Mouse (Mus musculus): ENCODE measurements around the gene Lmna. TPM values are rescaled to one million over a fixed set of nuclear protein-coding genes. Genes with fewer than 3 reads are reported as not detected.

Gene Lmna
- 100 to 1,000 TPM; 106 to 137 TPM for total RNA-seq (2021)
- long read RNA-seq, experiment 1, transcript Lmna-201 (12 exons, 3,156 nt) = major isoform, 158 of 309 reads
- long read RNA-seq, experiment 1, transcript Lmna-203 (10 exons, 2,021 nt) = minor isoform, 131 of 309 reads
- long read RNA-seq, experiment 1, partial matches to known transcripts = 11 of 309 reads
- long read RNA-seq, experiment 1, other reads (novel, unspliced or antisense) = 8 of 309 reads
- long read RNA-seq, experiment 2, transcript Lmna-207 (2 exons, 543 nt) = minor isoform, 7 of 370 reads
- long read RNA-seq, experiment 2, transcript Lmna-203 (10 exons, 2,021 nt) = major isoform, 154 of 370 reads
- long read RNA-seq, experiment 2, transcript Lmna-201 (12 exons, 3,156 nt) = minor isoform, 136 of 370 reads
- long read RNA-seq, experiment 2, partial matches to known transcripts = 50 of 370 reads
- long read RNA-seq, experiment 2, other reads (novel, unspliced or antisense) = 23 of 370 reads

DNA sequence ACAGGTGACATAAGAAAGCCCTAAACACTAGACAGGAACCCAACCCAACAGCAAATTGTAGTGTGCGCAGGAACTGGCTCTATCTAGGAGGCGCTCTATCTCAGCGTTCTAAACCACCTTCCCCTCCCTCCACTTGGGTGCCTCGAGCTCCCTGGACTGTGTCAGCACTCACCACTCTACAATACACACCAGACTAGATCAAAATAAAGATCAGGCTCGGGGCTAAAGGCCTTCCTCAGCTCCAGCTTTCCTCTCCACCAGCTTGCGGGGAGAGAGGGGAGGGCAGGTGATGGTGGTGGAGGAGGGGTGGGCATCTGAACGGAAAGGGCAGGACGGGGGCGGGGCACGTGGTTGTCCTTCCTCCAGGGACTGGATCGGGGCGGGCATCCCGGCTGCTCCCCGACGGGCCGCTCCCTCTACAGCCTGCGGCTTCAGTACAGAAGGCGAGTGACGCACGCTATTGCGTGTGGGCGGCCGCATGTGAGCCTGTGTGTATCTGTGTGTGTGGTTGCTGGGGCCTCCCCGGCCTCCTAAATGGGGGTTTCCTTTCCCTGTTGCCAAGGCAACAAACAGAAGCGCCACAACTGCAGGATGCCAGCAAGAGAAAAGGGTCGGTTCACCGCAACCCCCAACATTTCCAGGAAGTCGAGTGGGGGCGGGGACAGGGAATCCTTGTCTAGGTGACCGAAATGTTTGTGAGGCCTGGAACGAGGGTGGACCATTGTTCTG is at the start of gene Lmna:
Gene Lmna, minus strand, starts transcription at position 265 of the 729 bp plus-strand sequence.
- DNase-seq (ENCODE audit: low spot score in 2 of 2) = peak; percentile 89 to 91

DNA sequence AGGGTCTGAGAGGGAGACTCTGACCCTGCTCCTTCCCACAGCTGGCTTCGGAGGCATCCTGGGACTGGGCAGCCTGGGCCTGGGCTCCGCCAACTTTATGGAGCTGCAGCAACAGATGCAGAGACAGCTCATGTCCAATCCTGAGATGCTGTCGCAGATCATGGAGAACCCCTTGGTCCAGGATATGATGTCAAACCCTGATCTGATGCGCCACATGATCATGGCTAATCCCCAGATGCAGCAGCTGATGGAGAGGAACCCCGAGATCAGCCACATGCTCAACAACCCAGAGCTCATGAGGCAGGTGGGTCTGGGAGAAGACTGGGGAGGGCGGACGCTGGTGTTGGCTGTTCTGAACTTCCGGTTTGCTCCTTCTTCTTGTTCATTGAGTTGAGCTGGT is 46.9 kb upstream of the Lmna start:
- peak in 1 of 2 experiments; percentile 17 for DNase-seq (ENCODE audit: low spot score in 2 of 2)

DNA sequence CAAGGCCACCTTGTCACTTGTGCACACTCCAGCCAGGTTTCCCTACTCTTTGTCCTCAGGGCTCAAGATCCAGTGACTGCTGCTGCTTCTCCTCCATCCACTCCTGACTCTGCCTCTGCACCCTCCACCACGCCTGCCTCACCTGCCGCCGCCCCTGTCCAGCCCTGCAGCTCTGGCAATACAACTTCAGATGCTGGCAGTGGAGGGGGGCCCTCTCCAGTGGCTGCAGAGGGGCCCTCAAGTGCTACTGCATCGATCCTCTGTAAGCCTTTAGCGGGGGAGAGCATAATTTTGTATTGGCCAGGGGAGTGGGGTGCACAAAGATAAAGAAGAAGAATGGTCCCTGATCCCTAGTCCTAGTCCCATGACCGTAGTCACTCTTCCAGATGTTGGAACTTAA is 46.0 kb upstream of the Lmna start:
- peak in 1 of 2 experiments; percentile 21 for DNase-seq (ENCODE audit: low spot score in 2 of 2)

DNA sequence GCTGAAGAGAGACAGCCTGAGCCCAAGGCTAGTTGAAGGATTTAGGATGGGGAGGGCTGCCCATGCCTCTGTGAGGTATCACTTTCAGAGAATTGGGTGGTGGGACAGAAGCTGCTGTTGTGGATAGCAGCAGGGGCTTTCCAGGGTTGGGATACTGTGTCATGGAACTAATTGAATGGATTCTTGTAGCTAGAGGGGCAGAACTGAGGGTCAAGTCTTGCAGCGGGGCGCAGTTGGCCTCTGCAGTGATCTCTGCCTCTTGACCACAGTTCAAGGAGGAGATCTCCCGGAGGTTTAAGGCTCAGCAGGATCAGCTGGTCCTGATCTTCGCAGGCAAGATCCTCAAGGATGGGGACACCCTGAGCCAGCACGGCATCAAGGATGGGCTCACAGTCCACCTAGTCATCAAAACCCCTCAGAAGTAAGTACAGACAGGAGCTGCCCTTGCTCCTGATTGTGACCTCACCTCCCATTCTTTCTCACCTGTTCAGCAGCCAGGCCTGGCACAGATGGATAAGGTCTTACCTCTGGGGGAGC is 45.4 kb upstream of the Lmna start:
- no peak for DNase-seq (ENCODE audit: low spot score in 2 of 2)

DNA sequence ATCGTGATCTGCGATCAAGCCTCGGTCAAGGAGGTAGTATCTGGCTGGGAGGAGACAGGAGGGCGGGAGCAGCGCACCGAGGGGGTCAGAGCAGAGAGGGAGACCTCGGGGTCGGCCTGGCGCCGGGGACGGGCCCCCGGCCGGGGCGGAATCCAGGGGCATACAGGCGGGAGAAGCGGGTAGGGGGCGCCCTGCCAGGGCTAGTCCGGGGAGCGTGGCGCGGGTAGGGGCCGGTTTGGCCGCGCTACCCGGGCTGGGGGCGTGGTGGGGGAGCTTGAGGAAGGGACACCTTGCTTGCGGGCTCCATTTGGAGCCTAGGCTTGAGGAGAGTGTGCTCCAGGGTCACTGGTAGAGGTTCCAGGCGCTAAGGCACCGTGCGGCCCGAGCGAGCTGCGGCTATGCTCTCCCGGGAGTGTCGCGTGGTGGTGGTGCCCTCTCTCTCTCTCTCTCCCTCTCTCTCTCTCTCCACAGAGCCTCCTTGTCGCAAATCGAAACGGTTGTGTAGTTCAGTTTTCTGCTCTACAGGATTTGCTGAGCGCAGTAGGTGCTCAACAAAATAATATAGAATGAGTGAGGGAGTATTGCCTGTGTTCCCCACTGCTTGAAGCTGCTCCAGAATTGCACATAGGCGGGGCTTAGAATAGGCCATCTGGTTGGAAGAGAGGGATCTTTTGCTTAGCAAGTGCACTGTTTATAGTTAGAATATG is 44.3 kb upstream of the Lmna start:
- DNase-seq (ENCODE audit: low spot score in 2 of 2) = no peak

DNA sequence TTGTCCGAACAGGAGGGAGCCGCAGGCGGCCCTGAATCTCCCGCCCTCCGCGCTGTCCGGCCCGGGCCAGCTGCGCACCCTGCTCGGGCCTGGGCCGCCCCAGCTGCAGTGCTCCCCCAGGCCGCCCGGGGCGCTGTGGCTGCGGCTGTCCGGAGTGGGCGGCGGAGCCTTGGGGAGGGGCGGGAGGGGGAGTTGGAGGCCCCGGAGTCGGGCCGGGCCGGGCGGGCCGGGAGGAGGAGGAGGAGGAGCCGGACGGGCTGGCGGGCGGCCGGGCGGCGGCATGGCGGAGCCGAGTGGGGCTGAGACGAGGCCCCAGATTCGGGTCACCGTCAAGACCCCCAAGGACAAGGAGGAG is 43.7 kb upstream of the Lmna start, which contains the start of gene Ubqln4:
Gene Ubqln4, plus strand, starts transcription at position 234 of the 355 bp plus-strand sequence.
- DNase-seq (ENCODE audit: low spot score in 2 of 2) = peak; percentile 96 to 98

DNA sequence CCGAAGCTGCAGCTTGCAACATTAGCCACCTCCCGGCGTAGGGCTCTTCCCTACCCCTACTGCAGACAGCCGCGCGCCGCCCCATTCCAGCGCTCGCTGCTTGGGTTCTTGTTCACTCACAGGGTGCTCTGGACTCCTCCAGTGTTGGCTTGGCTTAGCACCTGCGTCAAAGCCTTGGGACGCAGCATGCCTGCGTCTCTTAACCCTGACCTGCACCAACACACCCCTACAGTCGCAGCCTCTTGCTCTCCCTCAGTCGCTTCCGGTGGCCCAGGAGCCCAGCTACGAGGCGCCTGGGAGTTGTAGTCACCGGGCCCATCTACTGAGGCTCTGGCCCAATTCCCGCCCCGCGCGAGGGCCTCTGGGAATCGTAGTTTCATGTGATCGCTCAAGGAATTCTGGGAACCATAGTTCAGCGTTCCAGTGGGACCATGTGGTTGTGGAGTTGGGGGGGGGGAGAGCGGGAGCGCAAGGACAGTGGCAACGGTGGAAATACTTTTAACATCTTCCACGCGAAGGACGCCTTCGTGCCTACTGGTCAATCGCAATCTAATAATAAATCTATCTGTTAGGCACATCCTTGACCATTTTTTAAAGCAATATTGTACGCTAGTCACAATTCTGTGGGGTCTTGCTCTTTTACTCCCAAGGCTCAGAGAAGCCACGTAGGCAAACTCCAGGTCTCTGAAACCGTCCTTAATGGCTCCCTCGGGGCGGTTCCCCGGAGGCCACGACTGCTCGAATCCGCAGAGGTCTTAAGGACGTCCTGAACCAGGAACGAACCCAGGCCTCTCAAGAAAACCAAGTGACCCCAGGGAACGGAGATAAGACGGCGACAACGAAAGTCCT is 43.1 kb upstream of the Lmna start, which contains the start of gene Lamtor2:
Gene Lamtor2, minus strand, starts transcription at position 399 of the 849 bp plus-strand sequence.
- DNase-seq (ENCODE audit: low spot score in 2 of 2) = peak; percentile 90 to 91

DNA sequence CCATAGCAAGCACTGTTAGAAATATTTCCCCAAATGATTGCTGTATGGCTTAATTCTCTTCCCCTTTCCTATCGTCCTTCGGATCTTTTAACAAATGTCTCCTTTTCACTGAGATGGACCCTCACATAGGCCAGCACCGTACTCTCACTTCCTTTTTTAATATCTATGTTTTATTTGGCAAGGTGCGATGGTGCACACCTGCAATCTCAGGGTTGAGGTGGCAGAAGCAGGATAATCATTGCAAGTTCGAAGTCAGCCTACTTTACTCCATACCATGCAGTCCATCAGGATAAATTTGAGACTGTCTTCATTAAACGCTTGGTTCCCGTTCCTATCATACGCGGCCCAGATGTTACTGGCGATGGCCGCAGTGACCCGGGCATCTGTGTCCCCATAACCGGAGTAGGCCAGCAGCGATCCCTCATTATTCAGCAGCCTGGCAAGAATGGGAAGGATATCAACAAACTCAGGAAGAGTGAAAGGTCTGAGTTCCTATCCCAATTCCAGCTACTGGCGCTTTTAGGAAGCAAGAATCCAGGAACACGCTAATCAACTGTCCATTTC is 42.4 kb upstream of the Lmna start:
- no peak for DNase-seq (ENCODE audit: low spot score in 2 of 2)

DNA sequence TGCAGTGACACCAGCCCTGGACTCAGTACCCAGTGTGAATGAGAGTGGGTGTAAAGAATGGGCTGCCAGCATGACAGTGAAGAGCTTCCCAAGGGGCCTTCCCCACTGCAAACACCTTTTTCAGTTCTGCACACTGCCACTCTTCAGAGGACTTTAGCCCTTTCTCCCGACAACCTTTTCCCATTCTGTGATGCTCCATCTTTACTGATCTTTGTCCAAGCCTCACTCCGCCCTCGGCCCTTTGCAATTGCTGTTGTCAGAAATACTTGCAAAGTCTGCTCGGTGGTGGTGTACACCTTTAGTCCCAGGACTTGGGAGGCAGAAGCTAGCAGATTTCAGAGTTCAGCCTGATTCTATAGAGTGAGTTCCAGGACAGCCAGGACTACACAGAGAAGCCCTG is 41.8 kb upstream of the Lmna start:
- no peak for DNase-seq (ENCODE audit: low spot score in 2 of 2)

DNA sequence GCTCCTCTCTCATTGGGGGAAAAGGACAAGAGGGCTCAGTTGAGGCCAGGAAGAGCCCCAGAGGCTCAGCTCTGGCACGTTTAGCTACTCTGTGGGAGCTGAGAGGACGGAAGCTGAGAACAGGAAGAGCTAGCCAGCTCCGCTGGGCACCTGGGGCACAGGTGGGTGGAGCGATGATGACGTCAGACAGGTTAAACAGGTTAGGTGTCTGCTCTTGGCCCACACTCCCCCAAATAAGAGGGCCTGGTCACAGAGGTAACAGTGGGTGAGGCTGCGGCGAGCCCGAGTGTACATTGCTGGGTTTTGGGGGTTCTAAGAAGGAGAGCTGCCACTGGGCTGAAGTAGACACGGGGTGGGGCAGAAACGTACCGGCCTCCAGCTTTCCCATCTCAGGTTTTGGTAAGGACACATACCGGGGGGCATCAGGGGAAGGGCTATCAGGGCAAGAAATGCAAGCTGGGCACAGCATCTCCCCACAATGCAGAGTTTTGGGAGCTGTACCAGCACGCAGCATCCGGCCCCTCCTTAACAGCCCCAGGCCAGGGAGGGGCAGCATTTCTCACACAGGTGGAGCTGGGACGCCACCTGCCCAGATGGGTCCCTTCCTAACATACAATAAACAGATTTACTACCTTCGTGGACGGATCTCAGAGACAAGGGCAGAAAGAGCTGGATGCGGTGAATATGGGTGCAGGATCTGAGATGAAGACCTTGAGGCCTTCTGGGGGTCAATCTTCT is 38.6 kb upstream of the Lmna start, which contains the start of gene Rab25:
Gene Rab25, minus strand, starts transcription at position 121 of the 738 bp plus-strand sequence.
- DNase-seq (ENCODE audit: low spot score in 2 of 2) = no peak

DNA sequence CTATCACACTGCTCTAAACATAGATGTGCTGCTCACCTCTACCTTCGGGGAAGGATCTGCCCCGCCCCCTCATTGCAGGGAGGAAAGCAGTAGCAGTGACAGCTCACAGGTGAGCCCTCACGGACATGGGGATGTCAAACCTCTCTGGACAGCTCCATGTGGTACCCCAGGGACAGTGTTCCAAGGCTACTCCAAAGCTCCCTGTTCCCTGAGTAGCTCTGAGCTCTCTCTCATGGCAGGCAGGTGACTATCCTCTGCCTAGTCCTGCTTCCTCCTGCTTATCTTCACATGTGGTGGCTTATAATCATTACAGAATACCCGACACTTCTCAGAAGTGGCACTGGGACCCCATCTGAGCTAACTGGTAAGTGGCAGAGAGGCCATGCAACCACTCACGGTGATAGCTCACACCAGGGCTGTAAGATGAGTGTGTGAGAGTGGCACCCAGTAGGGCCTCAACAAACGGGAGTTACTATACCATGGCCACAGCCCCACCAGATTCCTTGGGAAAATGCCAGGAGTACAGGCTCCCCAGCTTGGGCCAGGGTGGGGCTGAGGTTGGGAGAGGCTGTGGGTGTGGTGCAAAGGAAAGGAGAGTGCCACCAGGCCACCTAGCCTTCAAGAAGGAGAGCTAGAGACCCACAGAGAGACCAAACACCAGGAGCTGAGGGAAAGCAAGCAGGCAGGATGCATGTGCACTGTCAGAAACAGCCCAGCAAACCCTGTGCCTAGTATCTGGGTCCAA is 37.1 kb upstream of the Lmna start:
- no peak for DNase-seq (ENCODE audit: low spot score in 2 of 2)

DNA sequence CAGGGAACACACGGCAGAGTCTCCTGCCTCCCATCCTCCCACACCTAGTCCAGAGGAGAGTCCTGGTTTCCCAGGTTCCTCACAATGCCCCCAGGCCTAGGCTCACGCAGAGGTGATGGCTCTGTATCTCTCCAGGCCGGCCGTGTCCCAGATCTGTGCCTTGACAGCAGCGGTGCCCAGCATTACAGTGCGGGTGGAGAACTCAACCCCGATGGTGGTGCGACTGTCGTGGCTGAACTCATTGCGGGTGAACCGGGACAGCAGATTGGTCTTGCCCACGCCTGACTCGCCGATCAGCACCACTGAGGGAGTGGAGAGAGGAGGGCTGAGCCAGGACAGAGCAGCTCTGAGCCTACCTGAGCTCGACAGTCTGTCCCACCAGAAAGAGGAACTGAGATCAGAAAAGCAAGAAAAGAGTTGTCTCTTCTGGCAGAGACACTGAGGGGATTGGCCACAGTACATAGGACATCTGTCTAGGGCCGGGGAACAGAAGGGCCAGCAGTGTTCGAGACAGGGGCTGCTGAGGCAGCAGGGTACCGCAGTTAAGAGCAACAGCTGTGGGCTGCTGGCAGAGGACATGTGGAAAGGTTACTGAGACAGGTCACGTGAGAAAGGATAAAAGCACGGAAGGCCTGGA is 35.3 kb upstream of the Lmna start:
- no peak for DNase-seq (ENCODE audit: low spot score in 2 of 2)

DNA sequence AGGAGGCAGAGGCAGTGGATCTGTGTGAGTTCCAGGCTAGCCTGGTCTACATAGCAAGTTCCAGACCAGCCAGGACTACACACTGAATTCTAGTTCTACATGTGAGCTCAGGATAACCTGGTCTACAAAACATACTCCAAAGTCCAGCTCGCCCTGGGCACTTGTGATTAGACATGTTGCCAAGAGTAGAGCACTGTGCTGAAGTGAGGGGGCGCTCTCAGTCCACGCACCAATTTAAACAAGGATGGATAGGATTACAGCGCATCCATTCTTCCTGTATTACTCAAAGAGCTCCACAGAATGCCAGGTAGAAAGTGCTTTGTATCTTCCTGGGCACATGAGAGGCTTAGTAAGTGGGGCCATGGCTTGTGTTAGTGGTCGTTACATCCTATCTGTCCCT is 34.8 kb upstream of the Lmna start:
- no peak for DNase-seq (ENCODE audit: low spot score in 2 of 2)

DNA sequence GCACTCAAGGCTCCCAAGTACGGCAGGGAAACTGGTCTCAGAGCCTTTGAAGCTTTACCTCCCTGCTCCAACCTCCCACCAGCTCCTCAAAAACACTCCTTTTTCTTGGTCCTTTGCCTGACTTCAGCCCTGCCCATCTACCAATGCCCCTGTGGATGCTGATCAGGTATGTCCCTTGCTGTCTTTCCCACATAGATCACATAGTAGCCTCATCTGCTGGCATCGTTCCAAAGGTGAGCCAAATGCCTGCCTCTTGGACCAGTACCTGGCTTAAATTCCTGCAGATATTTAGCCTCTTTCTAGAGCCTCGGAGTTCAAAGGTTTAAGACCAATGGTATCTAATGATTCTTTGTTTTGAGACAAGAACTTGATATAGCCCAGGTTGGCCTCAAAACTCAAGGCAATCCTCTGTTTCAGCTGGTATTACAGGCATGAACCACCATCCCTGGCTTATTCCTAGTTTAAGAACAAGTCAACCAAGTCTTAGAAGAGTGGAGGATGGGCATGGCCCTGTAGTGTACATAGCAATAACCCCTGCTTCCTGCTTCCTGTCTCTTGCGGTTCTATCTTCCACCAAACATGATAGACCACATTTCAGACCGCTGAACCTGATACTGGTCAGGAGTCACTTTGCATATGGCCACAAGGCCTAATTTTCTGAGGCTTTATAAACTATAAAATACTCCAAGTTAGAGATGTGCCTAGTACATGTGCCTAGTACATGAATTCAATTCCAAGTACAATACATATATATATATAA is 34.1 kb upstream of the Lmna start:
- no peak for DNase-seq (ENCODE audit: low spot score in 2 of 2)

DNA sequence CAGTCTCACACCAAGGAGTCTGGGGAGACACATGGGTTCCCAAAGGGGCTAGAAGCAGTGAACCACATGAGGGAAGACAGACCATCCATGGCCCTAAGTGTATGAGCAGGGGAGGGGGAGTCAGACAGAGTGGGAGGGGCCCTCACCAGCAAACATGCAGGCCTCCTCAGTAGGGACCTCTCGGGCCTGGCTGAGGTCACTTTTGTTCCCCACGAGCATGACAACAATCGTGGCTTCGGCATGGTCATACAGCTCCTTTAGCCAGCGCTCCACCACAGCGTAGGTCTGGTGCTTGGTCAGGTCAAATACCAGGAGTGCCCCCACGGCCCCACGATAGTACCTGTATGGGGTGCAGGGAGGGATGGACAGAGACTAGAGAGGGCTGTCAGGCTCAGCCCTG is 33.4 kb upstream of the Lmna start:
- DNase-seq (ENCODE audit: low spot score in 2 of 2) = no peak

DNA sequence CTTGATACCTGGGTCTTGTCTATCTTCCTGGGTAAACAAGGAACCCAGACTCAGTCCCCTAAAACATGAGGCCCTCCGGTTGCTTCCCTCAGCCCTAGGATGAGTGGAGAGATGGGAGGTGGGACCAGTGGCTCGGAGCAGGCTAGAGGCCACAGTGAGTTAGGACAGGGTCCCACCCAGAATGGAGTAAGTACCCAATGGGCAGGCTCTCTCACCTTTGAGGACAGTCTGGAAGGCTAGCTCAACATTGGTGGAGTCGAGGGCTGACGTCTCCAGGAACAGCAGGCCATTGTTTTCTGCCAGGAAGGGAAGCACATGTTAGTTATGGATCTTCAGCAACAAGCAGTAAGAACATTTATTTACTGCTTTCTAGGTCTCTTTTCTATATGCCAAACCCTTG is 32.7 kb upstream of the Lmna start:
- no peak for DNase-seq (ENCODE audit: low spot score in 2 of 2)

Measured in adrenal gland, adult 18-20 months (tissue).